Mouse (Mus musculus): ENCODE results near the gene Gucy2c. TPM values are rescaled to one million over a fixed set of nuclear protein-coding genes. Genes with fewer than 3 reads are reported as not detected.

The Gucy2c gene
- 0.10 TPM in 1 of 2 replicates, not detected in the other for polyA plus RNA-seq (2016; fragmentation: Nextera tagmentation; extraction: Ambion mirVana)

GRCm38 (mm10) chr6:136781377-136781986 lies at the start of gene Gucy2c:
Gene Gucy2c, minus strand, starts transcription at chr6:136781765.
- Histone ChIP-seq H3K4me1 (no peaks in the 10 kb centered on the region), H3K36me3 (no peaks in the 10 kb centered on the region), H3K27me3 (ENCODE audit: low read depth, poor library complexity, severe bottlenecking) (no peaks in the 10 kb centered on the region), H3K4me3 (no peak within 1 kb of the TSS), H3K27ac (replicated peaks) (no peak within 1 kb of the TSS), H3K9me3 (replicated peaks) (0 out of 2 replicates have a peak, but pooled peaks cover 3% of the 10 kb centered on the region)
- 86% methylated on average over 20 of the region's 20 CpGs for WGBS
- no peak for DNase-seq (ENCODE audit: low spot score)

GRCm38 (mm10) chr6:136828681-136829080 lies 47.1 kb upstream of the Gucy2c start:
- H3K27ac ChIP-seq (replicated peaks), result peak overlapping the region; percentile 83
- peaks cover 22% of the 10 kb centered on the region for H3K36me3 ChIP-seq
- H3K27me3 ChIP-seq (ENCODE audit: low read depth, poor library complexity, severe bottlenecking), result peaks cover 4% of the 10 kb centered on the region; the same call in 1 of the 2 replicates
- H3K4me3 ChIP-seq, result peak overlapping the region; percentile 100
- 40% methylated on average over 4 of the region's 4 CpGs for WGBS
- H3K4me1 ChIP-seq, result peaks cover 14% of the 10 kb centered on the region
- DNase-seq (ENCODE audit: low spot score), result no peak
- no peaks in the 10 kb centered on the region for H3K9me3 ChIP-seq (replicated peaks)

- Histone ChIP-seq H3K4me3 (peak within 1 kb of the TSS; percentile 100), H3K27me3 (ENCODE audit: low read depth, poor library complexity, severe bottlenecking) (peaks cover 4% of the 10 kb centered on the region; the same call in 1 of the 2 replicates), H3K4me1 (peaks cover 14% of the 10 kb centered on the region), H3K9me3 (replicated peaks) (no peaks in the 10 kb centered on the region), H3K36me3 (peaks cover 25% of the 10 kb centered on the region), H3K27ac (replicated peaks) (peak within 1 kb of the TSS; percentile 97)
- DNase-seq (ENCODE audit: low spot score), result peak; percentile 96
- WGBS, result 1% methylated on average over 45 of the region's 45 CpGs
Measured at GRCm38 (mm10) chr6:136827881-136828561, 46.5 kb upstream of the Gucy2c start, which contains the start of gene Wbp11. Gene Wbp11, minus strand, starts transcription at chr6:136828233.

GRCm38 (mm10) chr6:136827516-136827880 lies 45.9 kb upstream of the Gucy2c start, which contains the start of gene BC049715:
Gene BC049715, plus strand, starts transcription at chr6:136827626.
- DNase-seq (ENCODE audit: low spot score), result no peak
- H3K27ac ChIP-seq (replicated peaks), result peak within 1 kb of the TSS; percentile 97
- peaks cover 31% of the 10 kb centered on the region for H3K36me3 ChIP-seq
- under 1% methylated on average over 34 of the region's 34 CpGs for WGBS
- no peaks in the 10 kb centered on the region for H3K9me3 ChIP-seq (replicated peaks)
- peaks cover 14% of the 10 kb centered on the region for H3K4me1 ChIP-seq
- H3K27me3 ChIP-seq (ENCODE audit: low read depth, poor library complexity, severe bottlenecking), result peaks cover 4% of the 10 kb centered on the region; the same call in 1 of the 2 replicates
- peak within 1 kb of the TSS; percentile 100 for H3K4me3 ChIP-seq

DNA sequence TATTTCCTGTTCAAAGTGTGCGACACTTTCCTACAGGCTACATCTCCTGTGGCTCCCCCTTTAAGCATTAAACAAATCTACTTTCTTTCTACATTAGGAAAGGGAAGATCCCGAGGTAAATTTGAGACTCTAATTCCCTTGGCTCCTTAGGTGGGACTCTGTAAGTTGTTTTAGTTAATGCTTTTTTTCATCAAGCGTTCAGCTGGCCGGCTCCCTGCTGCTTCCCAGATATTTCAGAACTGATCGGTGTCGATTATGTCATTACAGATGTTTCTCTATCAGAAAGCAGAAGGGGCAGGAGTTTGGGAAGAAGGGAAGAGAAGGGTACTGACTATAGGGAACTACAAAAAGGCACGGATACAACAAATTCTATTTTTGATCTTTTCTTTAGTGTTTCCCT lies 45.6 kb upstream of the Gucy2c start:
- Histone ChIP-seq H3K36me3 (peaks cover 34% of the 10 kb centered on the region), H3K27me3 (ENCODE audit: low read depth, poor library complexity, severe bottlenecking) (peaks cover 4% of the 10 kb centered on the region; the same call in 1 of the 2 replicates), H3K4me3 (peak overlapping the region; percentile 100), H3K27ac (replicated peaks) (peak overlapping the region; percentile 97), H3K4me1 (peaks cover 14% of the 10 kb centered on the region), H3K9me3 (replicated peaks) (no peaks in the 10 kb centered on the region)
- 26% methylated on average over 7 of the region's 7 CpGs for WGBS
- no peak for DNase-seq (ENCODE audit: low spot score)

DNA sequence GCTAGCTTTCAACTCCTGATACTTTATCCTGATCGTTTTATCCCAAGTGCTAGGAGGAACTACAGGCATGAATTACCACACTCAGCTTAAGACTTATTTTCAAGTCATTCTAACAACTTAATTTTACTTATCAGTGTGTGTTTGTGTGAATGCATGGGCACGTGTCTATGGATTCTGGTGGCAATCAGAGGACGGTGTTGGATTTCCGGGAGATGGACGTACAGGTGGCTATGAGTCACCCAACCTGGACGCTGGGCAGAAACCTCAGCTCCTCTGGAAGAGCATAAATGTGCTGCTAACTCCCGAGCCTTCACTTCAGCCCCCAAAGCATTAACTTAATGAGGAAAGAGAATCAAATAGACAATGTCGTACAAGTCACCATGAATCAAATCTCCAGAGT lies 43.4 kb upstream of the Gucy2c start:
- DNase-seq (ENCODE audit: low spot score), result no peak

GRCm38 (mm10) chr6:136821086-136821485 lies 39.5 kb upstream of the Gucy2c start:
- no peak for DNase-seq (ENCODE audit: low spot score)
- Histone ChIP-seq H3K4me1 (no peaks in the 10 kb centered on the region), H3K36me3 (peaks cover 93% of the 10 kb centered on the region), H3K27me3 (ENCODE audit: low read depth, poor library complexity, severe bottlenecking) (no peaks in the 10 kb centered on the region), H3K4me3 (no peak overlapping the region), H3K27ac (replicated peaks) (no peak overlapping the region), H3K9me3 (replicated peaks) (no peaks in the 10 kb centered on the region)
- whole genome bisulfite sequencing, result 92% methylated on average over 18 of the region's 18 CpGs

More for the DNA sequence above, 43.4 kb upstream of the Gucy2c start:
- Histone ChIP-seq H3K4me1 (peaks cover 14% of the 10 kb centered on the region), H3K9me3 (replicated peaks) (no peaks in the 10 kb centered on the region), H3K27ac (replicated peaks) (no peak overlapping the region), H3K36me3 (peaks cover 56% of the 10 kb centered on the region), H3K27me3 (ENCODE audit: low read depth, poor library complexity, severe bottlenecking) (no peaks in the 10 kb centered on the region), H3K4me3 (no peak overlapping the region)
- WGBS, result 95% methylated on average over 8 of the region's 8 CpGs

GRCm38 (mm10) chr6:136820381-136820780 lies 38.8 kb upstream of the Gucy2c start:
- Histone ChIP-seq H3K27me3 (ENCODE audit: low read depth, poor library complexity, severe bottlenecking) (no peaks in the 10 kb centered on the region), H3K9me3 (replicated peaks) (no peaks in the 10 kb centered on the region), H3K36me3 (peaks cover 96% of the 10 kb centered on the region), H3K4me1 (no peaks in the 10 kb centered on the region), H3K4me3 (no peak overlapping the region), H3K27ac (replicated peaks) (no peak overlapping the region)
- 96% methylated on average over 21 of the region's 21 CpGs for WGBS
- DNase-seq (ENCODE audit: low spot score), result no peak

GRCm38 (mm10) chr6:136817549-136817948 lies 36.0 kb upstream of the Gucy2c start:
- H3K4me1 ChIP-seq, result no peaks in the 10 kb centered on the region
- no peaks in the 10 kb centered on the region for H3K9me3 ChIP-seq (replicated peaks)
- peaks cover 97% of the 10 kb centered on the region for H3K36me3 ChIP-seq
- no peak for DNase-seq (ENCODE audit: low spot score)
- no peaks in the 10 kb centered on the region for H3K27me3 ChIP-seq (ENCODE audit: low read depth, poor library complexity, severe bottlenecking)
- no peak overlapping the region for H3K4me3 ChIP-seq
- 97% methylated on average over 3 of the region's 3 CpGs for WGBS
- H3K27ac ChIP-seq (replicated peaks), result no peak overlapping the region

DNA sequence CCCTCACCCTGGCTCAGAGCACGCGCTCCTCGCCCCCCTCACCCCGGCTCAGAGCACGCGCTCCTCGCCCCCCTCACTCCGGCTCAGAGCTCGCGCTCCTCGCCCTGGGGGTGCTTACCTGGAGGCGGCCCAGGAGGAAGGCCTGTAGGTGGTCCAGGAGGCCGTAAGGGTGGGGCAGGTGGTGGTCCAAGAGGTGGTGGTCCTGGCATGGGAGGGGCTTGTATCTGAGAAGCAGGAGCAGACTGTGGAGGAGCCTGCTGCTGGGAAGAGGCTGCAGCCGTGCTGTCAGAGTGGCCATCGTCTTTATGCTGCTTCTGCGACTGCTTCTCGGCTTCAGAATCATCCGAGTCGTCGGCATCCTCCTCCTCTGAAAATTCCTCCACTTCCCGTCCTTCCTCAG lies 35.3 kb upstream of the Gucy2c start:
- H3K36me3 ChIP-seq, result peaks cover 97% of the 10 kb centered on the region
- no peaks in the 10 kb centered on the region for H3K27me3 ChIP-seq (ENCODE audit: low read depth, poor library complexity, severe bottlenecking)
- no peak overlapping the region for H3K27ac ChIP-seq (replicated peaks)
- no peak for DNase-seq (ENCODE audit: low spot score)
- H3K9me3 ChIP-seq (replicated peaks), result no peaks in the 10 kb centered on the region
- WGBS, result 93% methylated on average over 21 of the region's 21 CpGs
- H3K4me3 ChIP-seq, result no peak overlapping the region
- no peaks in the 10 kb centered on the region for H3K4me1 ChIP-seq

DNA sequence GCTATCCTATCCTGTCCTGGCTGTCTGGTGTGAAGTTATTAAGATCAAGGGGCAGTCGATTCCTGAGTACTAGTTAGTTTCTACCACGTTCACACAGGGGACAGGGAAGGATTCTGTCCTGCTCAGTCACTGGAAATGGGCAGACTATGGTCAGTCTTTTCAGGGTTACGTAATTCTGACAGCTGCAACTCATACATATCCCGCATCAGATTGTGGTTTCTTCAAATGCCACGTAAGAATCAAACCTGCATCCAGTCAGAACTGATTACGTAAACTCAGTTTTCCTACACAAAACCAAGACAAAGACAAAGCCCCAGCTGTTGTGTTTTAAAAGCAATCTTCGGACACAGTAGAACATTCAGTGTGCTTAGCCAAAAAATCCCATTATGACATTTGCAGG lies 33.8 kb upstream of the Gucy2c start:
- 96% methylated on average over 7 of the region's 7 CpGs for WGBS
- Histone ChIP-seq H3K27me3 (ENCODE audit: low read depth, poor library complexity, severe bottlenecking) (no peaks in the 10 kb centered on the region), H3K36me3 (peaks cover 92% of the 10 kb centered on the region), H3K4me3 (no peak overlapping the region), H3K4me1 (no peaks in the 10 kb centered on the region), H3K9me3 (replicated peaks) (no peaks in the 10 kb centered on the region), H3K27ac (replicated peaks) (no peak overlapping the region)
- no peak for DNase-seq (ENCODE audit: low spot score)

- no peaks in the 10 kb centered on the region for H3K9me3 ChIP-seq (replicated peaks)
- H3K4me1 ChIP-seq, result peaks cover 14% of the 10 kb centered on the region
- WGBS, result 61% methylated on average over 4 of the region's 4 CpGs
- DNase-seq (ENCODE audit: low spot score), result no peak
- H3K4me3 ChIP-seq, result no peak overlapping the region
- H3K36me3 ChIP-seq, result peaks cover 77% of the 10 kb centered on the region
- H3K27me3 ChIP-seq (ENCODE audit: low read depth, poor library complexity, severe bottlenecking), result no peaks in the 10 kb centered on the region
- H3K27ac ChIP-seq (replicated peaks), result no peak overlapping the region
Measured at GRCm38 (mm10) chr6:136813117-136813516, 31.6 kb upstream of the Gucy2c start.

DNA sequence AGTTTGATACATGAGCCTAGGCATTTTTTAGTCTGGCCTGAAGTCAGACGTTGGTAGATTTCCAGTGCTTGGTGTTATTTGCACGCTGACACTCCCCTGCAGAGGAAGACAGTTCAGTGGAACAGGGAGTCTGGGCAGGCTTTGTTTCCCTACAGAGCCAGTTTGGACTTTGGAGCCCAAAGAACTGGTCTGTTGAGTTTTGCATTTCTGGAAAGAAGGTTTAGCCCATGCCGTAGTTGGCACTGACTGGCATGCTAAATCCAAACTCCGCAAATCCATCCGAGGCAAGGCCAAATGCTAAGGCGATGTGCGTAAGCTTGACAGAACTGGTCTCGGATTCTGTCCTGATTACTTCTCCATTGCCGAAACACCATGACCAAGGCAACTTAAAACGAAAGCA lies 29.6 kb upstream of the Gucy2c start:
- no peaks in the 10 kb centered on the region for H3K27me3 ChIP-seq (ENCODE audit: low read depth, poor library complexity, severe bottlenecking)
- no peak overlapping the region for H3K4me3 ChIP-seq
- no peak for DNase-seq (ENCODE audit: low spot score)
- 93% methylated on average over 10 of the region's 10 CpGs for WGBS
- H3K27ac ChIP-seq (replicated peaks), result no peak overlapping the region
- peaks cover 57% of the 10 kb centered on the region for H3K36me3 ChIP-seq
- no peaks in the 10 kb centered on the region for H3K9me3 ChIP-seq (replicated peaks)
- H3K4me1 ChIP-seq, result peaks cover 27% of the 10 kb centered on the region
